Mouse (Mus musculus) gastrocnemius, postnatal 36 days (tissue): Measurements from ENCODE around the gene Manba. TPM values are rescaled to one million over a fixed set of nuclear protein-coding genes. Genes with fewer than 3 reads are reported as not detected.

ENCODE experiments used
- DNase-seq, 2 experiments: peaks; one replicate each; pipeline ENCODE4 v3.0.0; 2022
- intact Hi-C: fragments of 180-260 bp; cut with DNase I; formaldehyde crosslinking; loops from one replicate; pipeline ENCODE4 v1.15.1; 2025
- total RNA-seq, 2 experiments: library from RNA; stranded (reverse); gene quantifications; 2 replicates each; pipeline ENCODE4 v1.2.3; 2021

The Manba gene
- total RNA-seq, 2 experiments from 2014 or later, result 3.3 to 4.2 TPM

GRCm38 (mm10) chr3:135575126-135575525 is 89.7 kb downstream of the Manba start:
- DNase-seq, result no peak
- intact Hi-C loops, result no loop called here

DNA sequence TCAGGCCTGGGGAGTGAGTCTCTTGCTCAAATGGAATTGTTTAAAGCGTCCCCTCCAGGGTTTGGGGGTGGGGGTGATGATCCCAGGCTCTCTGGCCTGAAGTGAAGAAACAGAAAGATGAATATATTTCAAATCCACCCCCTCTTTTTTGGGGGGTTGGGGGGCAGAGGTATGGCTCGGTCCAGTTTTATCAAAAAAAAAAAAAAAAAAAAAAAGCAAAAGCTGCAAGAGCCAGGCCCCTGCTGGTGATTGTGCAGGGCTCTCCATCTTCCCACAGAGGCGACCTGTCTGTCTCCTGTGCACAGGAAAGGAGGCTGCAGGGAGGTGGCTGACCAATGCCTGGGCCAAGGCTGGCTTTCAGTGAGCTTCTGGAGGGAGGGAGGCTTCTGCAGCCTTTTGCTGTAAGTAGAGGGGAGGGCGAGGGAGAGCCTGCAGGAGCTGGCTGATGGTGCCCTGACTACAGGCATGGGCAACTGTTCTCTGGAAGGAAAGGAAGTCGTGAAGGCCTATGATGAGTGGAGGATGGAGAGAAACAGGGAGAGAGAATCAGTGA is 93.3 kb downstream of the Manba start:
- intact Hi-C loops, result no loop called here

DNA sequence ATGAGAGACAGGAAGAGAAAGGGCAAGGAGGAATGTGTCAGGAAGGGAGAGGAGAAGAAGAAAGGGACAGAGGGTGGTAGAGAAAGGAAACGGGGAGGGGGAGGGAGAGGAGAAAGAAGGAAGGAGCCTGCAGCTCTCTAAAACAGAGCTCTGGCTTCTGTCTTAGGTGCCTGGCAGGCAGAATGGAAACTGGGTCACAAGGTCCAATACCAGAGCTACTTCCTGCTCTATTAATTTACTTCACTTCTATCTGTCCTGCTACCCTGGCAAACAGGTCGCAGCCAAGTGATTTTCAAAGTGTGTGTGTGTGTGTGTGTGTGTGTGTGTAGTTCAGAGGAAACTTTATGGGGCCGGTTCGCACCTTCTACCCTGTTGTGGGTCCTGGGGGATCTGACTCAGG is 93.8 kb downstream of the Manba start:
- intact Hi-C loops, result no loop called here
- no peak for DNase-seq

More for the DNA sequence above, 93.3 kb downstream of the Manba start:
- no peak for DNase-seq

- intact Hi-C loops, result loop anchor here (2.0 to 5.0 kb wide), 2 partner anchors 180 to 298 kb away; partner anchors contain the start of gene Bdh2
- peak in 1 of 2 experiments; percentile 37 for DNase-seq
These were observed 95.2 kb downstream of the Manba start for GRCm38 (mm10) chr3:135580439-135581275.

DNA sequence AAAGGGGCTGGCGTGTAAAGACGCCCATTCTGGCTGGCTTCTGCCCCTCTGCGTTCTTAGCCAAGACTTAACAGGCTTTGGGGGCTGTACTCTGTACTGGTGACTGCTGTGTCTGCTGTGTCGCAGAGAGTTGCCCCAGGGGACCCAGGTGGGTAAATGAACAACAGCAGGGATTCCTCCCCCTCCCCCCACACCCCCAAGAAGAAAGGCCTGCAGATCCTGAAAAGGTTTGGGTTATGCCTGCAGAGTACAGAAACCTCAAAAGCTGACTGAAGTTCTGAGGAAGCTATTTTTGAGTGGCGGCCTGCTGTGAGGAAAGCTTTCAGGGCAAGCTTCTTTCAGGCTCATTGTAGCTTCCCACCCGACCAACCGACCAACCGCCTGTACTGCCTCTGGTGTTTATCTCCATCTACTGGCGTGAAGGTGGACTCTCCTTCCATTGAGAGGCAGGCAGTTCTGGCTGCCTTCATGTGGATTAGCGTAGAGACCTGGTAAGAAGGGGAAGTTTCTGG is 96.3 kb downstream of the Manba start:
- no peak for DNase-seq

GRCm38 (mm10) chr3:135582246-135582645 is 96.8 kb downstream of the Manba start:
- intact Hi-C loops, result loop anchor here (5.0 kb wide), 1 partner anchor 300 kb away; the partner anchor contains the start of gene Bdh2
- DNase-seq, result no peak

More for the DNA sequence above, 96.3 kb downstream of the Manba start:
- intact Hi-C loops, result loop anchor here (2.0 to 5.0 kb wide), 2 partner anchors 181 to 299 kb away; partner anchors contain the start of gene Bdh2

GRCm38 (mm10) chr3:135585482-135585881 is 100.1 kb downstream of the Manba start:
- intact Hi-C loops, result no loop called here
- no peak for DNase-seq

DNA sequence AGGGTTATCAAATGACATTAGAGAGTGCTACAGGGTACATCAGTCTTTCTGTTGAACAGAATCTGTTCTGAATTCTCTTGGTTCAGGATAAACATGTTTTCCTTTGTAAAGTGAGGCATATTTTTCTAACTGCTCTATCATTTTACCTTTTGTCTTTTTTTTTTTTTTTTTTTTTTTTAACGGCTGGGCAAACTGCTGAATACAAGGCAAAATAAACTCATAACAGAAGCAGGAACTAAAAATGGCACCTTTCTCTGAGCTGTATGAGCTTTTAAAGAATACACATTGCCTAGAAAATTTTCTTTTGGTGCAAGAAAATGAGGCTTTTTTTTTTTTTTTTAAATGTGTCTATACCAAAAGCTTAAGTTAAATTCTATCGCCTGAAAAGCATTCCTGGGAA is 100.6 kb downstream of the Manba start:
- intact Hi-C loops, result no loop called here
- DNase-seq, result no peak

DNA sequence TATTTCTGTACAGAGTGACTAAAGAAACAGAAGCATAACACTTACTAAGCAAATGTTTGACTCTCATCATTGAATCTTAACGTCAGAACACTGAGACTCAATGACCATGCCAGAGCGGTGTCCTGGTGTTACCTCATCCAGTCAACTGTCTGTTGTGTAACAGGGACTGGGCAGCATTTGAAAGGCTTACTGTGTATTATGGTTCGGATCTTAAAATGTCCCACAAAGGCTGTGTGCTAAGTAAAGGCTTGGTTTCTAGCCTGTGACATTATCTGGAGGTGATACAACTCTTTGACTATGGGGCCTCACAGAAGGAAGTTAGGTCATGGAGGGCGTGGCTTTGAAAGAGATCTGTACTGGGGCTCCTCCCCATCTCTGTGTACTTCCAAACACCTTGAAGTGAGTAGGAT is 101.1 kb downstream of the Manba start:
- no peak for DNase-seq
- intact Hi-C loops, result no loop called here

- intact Hi-C loops, result no loop called here
- DNase-seq, result no peak
These were observed 105.1 kb downstream of the Manba start for GRCm38 (mm10) chr3:135590471-135590870.

- DNase-seq, result no peak
- intact Hi-C loops, result no loop called here
These were observed 106.0 kb downstream of the Manba start for GRCm38 (mm10) chr3:135591376-135591775.

DNA sequence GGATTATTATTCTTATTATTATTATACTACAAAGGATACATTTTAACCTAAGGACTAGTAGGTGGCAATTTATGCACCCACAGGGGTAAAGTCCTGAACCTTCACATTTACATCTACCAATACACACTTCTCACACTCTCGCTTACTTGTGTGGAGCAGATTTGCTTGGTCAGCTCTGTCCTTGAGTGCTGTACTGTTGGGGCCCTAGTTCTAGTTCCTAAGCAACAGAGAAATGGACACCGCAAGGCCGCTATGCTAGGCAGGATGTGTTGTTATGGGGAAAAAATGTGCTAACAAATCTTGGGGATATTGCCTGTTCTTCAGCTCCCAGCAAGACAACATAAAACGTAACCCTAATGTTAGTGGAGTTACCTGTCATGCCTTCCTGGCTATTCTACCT is 106.6 kb downstream of the Manba start:
- intact Hi-C loops, result no loop called here
- no peak for DNase-seq

GRCm38 (mm10) chr3:135594238-135594917 is 109.0 kb downstream of the Manba start:
- intact Hi-C loops, result no loop called here
- no peak for DNase-seq

DNA sequence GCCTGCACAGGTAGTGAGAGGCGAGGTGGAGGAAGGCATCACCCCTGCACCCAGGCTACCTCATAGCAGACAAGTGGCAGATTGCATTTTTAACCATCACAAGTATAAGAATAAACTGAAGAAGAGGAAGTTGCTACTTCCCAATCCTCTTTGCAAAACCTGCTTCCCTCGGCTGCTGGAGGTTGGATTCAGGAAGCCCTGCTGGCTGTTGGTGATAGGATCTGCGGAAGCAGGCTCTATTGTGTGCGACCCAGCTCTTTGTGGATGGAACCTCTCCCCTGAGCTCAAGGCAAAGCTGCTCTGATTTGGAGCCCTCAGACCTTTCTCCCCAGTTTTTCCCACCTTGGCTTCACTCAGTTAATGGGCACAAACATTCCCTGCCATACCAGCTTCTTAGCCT is 111.6 kb downstream of the Manba start:
- intact Hi-C loops, result no loop called here
- DNase-seq, result no peak

DNA sequence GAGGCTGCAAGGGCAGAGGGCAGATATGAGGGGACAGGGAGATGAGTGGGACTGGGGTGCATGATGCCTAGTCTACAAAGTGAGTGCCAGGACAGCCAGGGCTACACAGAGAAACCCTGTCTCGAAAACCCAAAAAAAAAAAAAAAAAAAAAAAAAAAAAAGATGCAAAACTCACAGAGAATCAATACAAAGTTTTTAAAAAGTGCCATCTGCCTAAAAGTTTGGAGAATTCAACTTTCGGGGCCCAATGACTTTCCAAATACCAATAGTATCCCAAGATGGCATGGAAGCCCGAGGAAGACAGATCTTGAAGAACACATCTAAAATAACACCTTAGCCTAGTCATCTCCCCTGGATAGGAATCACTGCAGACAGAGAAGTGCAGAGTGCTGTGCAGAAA is 112.9 kb downstream of the Manba start:
- no peak for DNase-seq
- intact Hi-C loops, result no loop called here

GRCm38 (mm10) chr3:135602731-135603130 is 117.3 kb downstream of the Manba start:
- no peak for DNase-seq
- intact Hi-C loops, result no loop called here

GRCm38 (mm10) chr3:135604626-135605417 is 119.4 kb downstream of the Manba start:
- intact Hi-C loops, result no loop called here
- DNase-seq, result no peak

GRCm38 (mm10) chr3:135605474-135605873 is 120.1 kb downstream of the Manba start:
- DNase-seq, result no peak
- intact Hi-C loops, result no loop called here

DNA sequence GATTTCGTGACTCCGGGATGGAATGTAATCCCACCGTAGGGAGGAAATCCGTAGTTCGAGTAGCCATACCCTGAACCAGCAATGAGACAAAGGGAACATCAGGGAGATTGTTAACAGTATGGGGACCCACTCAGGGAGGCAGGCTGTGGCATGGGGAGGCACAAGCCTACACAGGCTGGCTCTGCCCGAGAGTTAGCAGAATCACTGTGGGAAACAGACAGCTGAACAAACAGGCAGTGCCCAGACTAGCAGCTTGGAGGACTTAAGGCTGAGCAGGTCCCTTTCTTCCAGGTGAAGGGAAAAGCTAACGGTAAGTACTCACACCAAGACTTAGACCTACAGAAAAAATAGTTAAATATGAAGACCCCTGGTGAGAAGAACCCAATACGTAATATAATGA is 121.2 kb downstream of the Manba start:
- no peak for DNase-seq
- intact Hi-C loops, result no loop called here

- DNase-seq, result no peak
- intact Hi-C loops, result no loop called here
These were observed 121.6 kb downstream of the Manba start for GRCm38 (mm10) chr3:135607021-135607420.
